Mouse (Mus musculus): ENCODE results near the gene Sdf2. TPM values are rescaled to one million over a fixed set of nuclear protein-coding genes. Genes with fewer than 3 reads are reported as not detected.
A peak's percentile ranks its signal among the peaks of the same experiment; 100 is the strongest.

The Sdf2 gene
- polyA plus RNA-seq, 1 experiment from 2014 or later: 109 TPM

DNA sequence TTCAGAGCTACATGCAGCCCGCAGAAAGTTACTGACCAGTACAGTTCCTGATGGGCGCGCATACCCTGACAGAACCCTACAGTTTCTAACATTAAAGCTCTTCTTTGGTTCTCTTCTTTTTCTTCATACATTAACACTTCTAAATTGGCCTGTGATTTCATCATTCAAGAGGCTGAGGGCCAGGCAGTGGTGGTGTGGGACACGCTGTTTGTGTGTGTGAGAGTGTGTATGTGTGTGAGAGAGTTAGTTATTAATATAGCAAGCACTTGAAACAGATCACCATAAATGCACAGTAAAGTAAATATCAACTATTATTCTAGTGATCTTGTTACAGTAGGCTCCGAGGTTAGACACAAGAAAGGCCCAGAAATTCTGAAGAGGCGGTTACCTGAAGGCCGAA, 55.4 kb downstream of the Sdf2 start:
- Histone ChIP-seq H3K4me2 (replicated peaks; ENCODE audit: low read depth, low read length) (peak overlapping the region; percentile 91), H3K9me3 (ENCODE audit: low read length) (no peaks in the 10 kb centered on the region), H3K4me1 (ENCODE audit: insufficient read depth, low read depth, low read length) (no peaks in the 10 kb centered on the region), H3K9ac (replicated peaks; ENCODE audit: low read depth) (no peak overlapping the region), H3K27me3 (replicated peaks; ENCODE audit: insufficient read depth, low read length) (no peaks in the 10 kb centered on the region), H3K4me3 (ENCODE audit: low read depth, low read length) (peak overlapping the region; percentile 71), H3K36me3 (ENCODE audit: insufficient read depth, low read length) (no peaks in the 10 kb centered on the region), H3K27ac (ENCODE audit: low read length) (no peak overlapping the region)
- ATAC-seq: peak; percentile 23; the same call in 1 of the 2 replicates
- 51% methylated on average over 7 of the region's 7 CpGs for WGBS
- DNase-seq (ENCODE audit: low spot score): no peak
- no peak for TF ChIP-seq EP300 (IDR thresholded peaks at IDR 0.05)
- TF ChIP-seq CTCF (IDR thresholded peaks at IDR 0.05): no peak

DNA sequence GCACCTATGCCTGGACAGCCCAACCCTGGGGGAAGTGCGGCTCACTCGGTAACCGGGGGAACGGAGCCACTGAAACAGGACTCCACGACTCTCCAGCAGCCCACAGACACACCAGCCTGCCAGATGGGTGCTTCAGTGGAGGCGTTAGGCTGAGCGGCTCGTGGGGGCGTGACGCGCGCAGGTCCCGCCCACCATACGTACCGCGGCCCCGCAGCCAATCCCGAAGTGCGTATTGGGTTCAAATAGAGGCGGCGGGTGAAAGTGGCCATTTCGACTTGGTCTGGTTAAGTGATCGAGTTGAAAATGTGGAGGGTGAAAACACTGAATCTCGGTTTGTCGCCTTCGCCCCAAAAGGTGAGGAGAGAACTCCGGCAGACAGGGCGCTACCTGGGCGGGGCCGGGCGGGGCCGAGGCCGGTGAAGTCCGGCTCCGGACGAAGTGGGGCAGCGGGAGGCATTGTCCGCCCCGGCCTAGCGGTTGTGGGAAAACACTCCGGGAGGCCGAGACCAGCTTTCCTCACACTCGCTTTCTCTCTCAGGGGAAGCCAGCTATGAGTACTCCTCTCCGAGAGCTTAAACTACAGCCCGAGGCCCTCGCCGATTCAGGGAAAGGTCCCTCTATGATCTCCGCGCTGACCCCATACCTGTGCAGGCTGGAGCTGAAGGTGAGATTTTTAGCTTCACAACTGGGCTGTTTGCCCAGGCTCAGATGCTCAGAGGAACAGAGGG, 56.0 kb downstream of the Sdf2 start, which contains the start of gene Spag5:
TSS of gene Spag5 (plus strand) at position 173 of the 728 bp plus-strand sequence.
- Histone ChIP-seq H3K9ac (replicated peaks; ENCODE audit: low read depth) (no peak within 1 kb of the TSS), H3K4me2 (replicated peaks; ENCODE audit: low read depth, low read length) (peak within 1 kb of the TSS; percentile 91), H3K27me3 (replicated peaks; ENCODE audit: insufficient read depth, low read length) (no peaks in the 10 kb centered on the region), H3K9me3 (ENCODE audit: low read length) (no peaks in the 10 kb centered on the region), H3K4me3 (ENCODE audit: low read depth, low read length) (peak within 1 kb of the TSS; percentile 71), H3K36me3 (ENCODE audit: insufficient read depth, low read length) (no peaks in the 10 kb centered on the region), H3K27ac (ENCODE audit: low read length) (no peak within 1 kb of the TSS), H3K4me1 (ENCODE audit: insufficient read depth, low read depth, low read length) (no peaks in the 10 kb centered on the region)
- DNase-seq (ENCODE audit: low spot score): peak; percentile 95
- peak; percentile 100 for ATAC-seq
- WGBS: under 1% methylated on average over 49 of the region's 49 CpGs
- no peak for TF ChIP-seq EP300 (IDR thresholded peaks at IDR 0.05)
- no peak for TF ChIP-seq CTCF (IDR thresholded peaks at IDR 0.05)

Other genes with a start within 250 kb of the Sdf2 start
- gene Dhrs13, start 213.5 kb upstream of the Sdf2 start, polyA plus RNA-seq (2015; fragmentation: Nextera tagmentation; extraction: Ambion mirVana): 9.4 and 9.7 TPM in 2 replicates
- gene Flot2, start 207.8 kb upstream of the Sdf2 start, polyA plus RNA-seq (2015; fragmentation: Nextera tagmentation; extraction: Ambion mirVana): 55.6 and 58.3 TPM in 2 replicates
- 14.8 and 17.7 TPM in 2 replicates for gene Eral1, start 165.4 kb upstream of the Sdf2 start, polyA plus RNA-seq (2015; fragmentation: Nextera tagmentation; extraction: Ambion mirVana)
- 8.6 and 10.0 TPM in 2 replicates for gene Fam222b, start 151.1 kb upstream of the Sdf2 start, polyA plus RNA-seq (2015; fragmentation: Nextera tagmentation; extraction: Ambion mirVana)
- 33.0 and 33.9 TPM in 2 replicates for gene Traf4, start 80.2 kb upstream of the Sdf2 start, polyA plus RNA-seq (2015; fragmentation: Nextera tagmentation; extraction: Ambion mirVana)
- 11.7 and 14.4 TPM in 2 replicates for gene Nek8, start 69.1 kb upstream of the Sdf2 start, polyA plus RNA-seq (2015; fragmentation: Nextera tagmentation; extraction: Ambion mirVana)
- 18.2 and 20.0 TPM in 2 replicates for gene Tlcd1, start 69.0 kb upstream of the Sdf2 start, polyA plus RNA-seq (2015; fragmentation: Nextera tagmentation; extraction: Ambion mirVana)
- gene Rpl23a, start 62.2 kb upstream of the Sdf2 start, polyA plus RNA-seq (2015; fragmentation: Nextera tagmentation; extraction: Ambion mirVana): 991 and 1,079 TPM in 2 replicates
- 103 and 104 TPM in 2 replicates for gene Rab34, start 57.3 kb upstream of the Sdf2 start, polyA plus RNA-seq (2015; fragmentation: Nextera tagmentation; extraction: Ambion mirVana)
- gene Proca1, start 52.4 kb upstream of the Sdf2 start, polyA plus RNA-seq (2015; fragmentation: Nextera tagmentation; extraction: Ambion mirVana): 8.1 and 11.2 TPM in 2 replicates
- 11.4 and 12.2 TPM in 2 replicates for gene Supt6, start 241 bp downstream of the Sdf2 start, polyA plus RNA-seq (2015; fragmentation: Nextera tagmentation; extraction: Ambion mirVana)
- 59.9 and 72.9 TPM in 2 replicates for gene 2610507B11Rik, start 16.0 kb downstream of the Sdf2 start, polyA plus RNA-seq (2015; fragmentation: Nextera tagmentation; extraction: Ambion mirVana)
- gene BC030499, start 45.1 kb downstream of the Sdf2 start, polyA plus RNA-seq (2015; fragmentation: Nextera tagmentation; extraction: Ambion mirVana): 0.33 TPM in 1 of 2 replicates, not detected in the other
- gene Spag5, start 55.8 kb downstream of the Sdf2 start, polyA plus RNA-seq (2015; fragmentation: Nextera tagmentation; extraction: Ambion mirVana): 1.4 and 2.5 TPM in 2 replicates
- 12.2 and 12.7 TPM in 2 replicates for gene Aldoc, start 77.2 kb downstream of the Sdf2 start, polyA plus RNA-seq (2015; fragmentation: Nextera tagmentation; extraction: Ambion mirVana)
- gene Pigs, start 82.7 kb downstream of the Sdf2 start, polyA plus RNA-seq (2015; fragmentation: Nextera tagmentation; extraction: Ambion mirVana): 47.2 and 49.2 TPM in 2 replicates
- gene Unc119, start 97.7 kb downstream of the Sdf2 start, polyA plus RNA-seq (2015; fragmentation: Nextera tagmentation; extraction: Ambion mirVana): 35.6 and 37.5 TPM in 2 replicates
- not detected in 2 replicates for gene Foxn1, start 140.8 kb downstream of the Sdf2 start, polyA plus RNA-seq (2015; fragmentation: Nextera tagmentation; extraction: Ambion mirVana)
- 0.43 and 0.51 TPM in 2 replicates for gene Slc13a2, start 176.5 kb downstream of the Sdf2 start, polyA plus RNA-seq (2015; fragmentation: Nextera tagmentation; extraction: Ambion mirVana)
- gene Slc46a1, start 220.0 kb downstream of the Sdf2 start, polyA plus RNA-seq (2015; fragmentation: Nextera tagmentation; extraction: Ambion mirVana): 10.6 and 11.9 TPM in 2 replicates